Mouse (Mus musculus): ENCODE results near the gene Inpp5b. TPM values are rescaled to one million over a fixed set of nuclear protein-coding genes. Genes with fewer than 3 reads are reported as not detected.

The Inpp5b gene
- polyA plus RNA-seq, 1 experiment from 2014 or later, result 49.7 TPM

DNA sequence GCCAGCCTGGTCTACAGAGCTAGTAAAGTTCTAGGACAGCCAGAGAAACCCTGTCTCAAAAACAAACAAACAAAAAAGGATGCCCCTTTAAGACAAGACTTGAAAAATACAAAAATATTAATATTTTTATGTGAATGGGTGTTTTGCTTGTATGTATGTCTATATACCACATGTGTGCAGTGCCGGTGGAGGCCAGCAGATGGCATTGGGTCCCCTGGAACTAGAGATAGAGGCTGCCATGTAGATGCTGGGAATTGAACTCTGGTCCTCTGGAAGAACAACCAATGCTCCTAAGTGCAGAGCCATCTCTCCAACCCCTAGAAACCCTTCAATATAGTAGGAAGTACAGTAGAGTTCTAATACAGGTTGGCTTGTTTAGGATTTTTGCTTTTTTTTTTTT is 99.3 kb downstream of the Inpp5b start:
- Histone ChIP-seq H3K4me1 (no peaks in the 10 kb centered on the region), H3K9me3 (replicated peaks) (no peaks in the 10 kb centered on the region), H3K27ac (no peak overlapping the region), H3K4me3 (no peak overlapping the region), H3K4me2 (no peak overlapping the region), H3K27me3 (replicated peaks) (no peaks in the 10 kb centered on the region), H3K36me3 (peaks cover 99% of the 10 kb centered on the region), H3K9ac (no peak overlapping the region)
- WGBS (ENCODE audit: insufficient replicate concordance), result 91% methylated on average over 1 of the region's 1 CpGs
- no peak for ATAC-seq

DNA sequence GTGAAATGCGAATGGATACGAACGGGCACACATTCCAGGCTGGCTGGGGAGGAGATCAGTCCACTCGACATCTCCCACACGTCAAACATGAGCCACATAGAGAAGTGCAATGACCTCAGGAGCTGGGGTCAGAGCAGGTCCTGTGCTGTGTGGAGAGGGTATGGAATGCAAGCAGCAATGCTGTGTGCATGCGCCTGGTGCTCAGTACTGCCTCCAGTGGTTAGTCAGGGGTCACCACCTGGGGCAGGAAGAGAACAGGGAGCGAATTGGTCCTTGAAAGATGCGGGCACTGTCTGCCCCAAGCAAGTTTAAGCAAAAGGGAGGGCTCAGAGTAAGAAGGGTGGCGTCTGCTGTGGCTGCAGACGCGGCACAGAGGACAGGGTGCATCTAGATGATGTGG is 101.8 kb downstream of the Inpp5b start:
- no peak overlapping the region for H3K4me2 ChIP-seq
- no peak; the same call in 1 of the 2 replicates for ATAC-seq
- H3K27me3 ChIP-seq (replicated peaks), result no peaks in the 10 kb centered on the region
- no peak overlapping the region for H3K9ac ChIP-seq
- H3K9me3 ChIP-seq (replicated peaks), result no peaks in the 10 kb centered on the region
- no peak overlapping the region for H3K4me3 ChIP-seq
- peaks cover 77% of the 10 kb centered on the region for H3K36me3 ChIP-seq
- H3K27ac ChIP-seq, result no peak overlapping the region
- 71% methylated on average over 11 of the region's 11 CpGs for WGBS (ENCODE audit: insufficient replicate concordance)
- peaks cover 6% of the 10 kb centered on the region for H3K4me1 ChIP-seq

DNA sequence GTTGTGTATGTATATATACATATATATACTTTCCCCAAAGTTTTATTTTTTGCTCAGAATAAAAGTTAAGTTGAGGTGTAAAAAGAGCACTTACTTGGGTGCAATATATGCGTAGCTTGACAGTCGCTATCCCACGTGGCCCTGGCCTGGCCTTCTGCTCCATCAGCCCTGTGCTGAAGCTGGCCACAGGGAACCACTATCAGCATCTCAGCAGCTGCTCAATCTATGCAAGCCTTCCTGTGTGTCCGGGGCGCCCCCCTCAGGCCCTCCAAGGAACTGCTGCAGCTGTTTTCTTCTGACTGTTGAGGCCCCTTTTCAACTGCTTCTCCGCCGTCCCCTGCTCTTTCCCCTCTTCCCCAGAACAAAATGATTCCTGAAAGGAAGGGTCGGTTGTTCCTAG is 105.9 kb downstream of the Inpp5b start:
- no peak overlapping the region for H3K9ac ChIP-seq
- ATAC-seq, result peak; percentile 45
- H3K27me3 ChIP-seq (replicated peaks), result no peaks in the 10 kb centered on the region
- no peak overlapping the region for H3K27ac ChIP-seq
- WGBS (ENCODE audit: insufficient replicate concordance), result 5% methylated on average over 8 of the region's 8 CpGs
- no peaks in the 10 kb centered on the region for H3K9me3 ChIP-seq (replicated peaks)
- H3K4me1 ChIP-seq, result peaks cover 28% of the 10 kb centered on the region
- H3K4me2 ChIP-seq, result no peak overlapping the region
- H3K4me3 ChIP-seq, result no peak overlapping the region
- H3K36me3 ChIP-seq, result peaks cover 44% of the 10 kb centered on the region

DNA sequence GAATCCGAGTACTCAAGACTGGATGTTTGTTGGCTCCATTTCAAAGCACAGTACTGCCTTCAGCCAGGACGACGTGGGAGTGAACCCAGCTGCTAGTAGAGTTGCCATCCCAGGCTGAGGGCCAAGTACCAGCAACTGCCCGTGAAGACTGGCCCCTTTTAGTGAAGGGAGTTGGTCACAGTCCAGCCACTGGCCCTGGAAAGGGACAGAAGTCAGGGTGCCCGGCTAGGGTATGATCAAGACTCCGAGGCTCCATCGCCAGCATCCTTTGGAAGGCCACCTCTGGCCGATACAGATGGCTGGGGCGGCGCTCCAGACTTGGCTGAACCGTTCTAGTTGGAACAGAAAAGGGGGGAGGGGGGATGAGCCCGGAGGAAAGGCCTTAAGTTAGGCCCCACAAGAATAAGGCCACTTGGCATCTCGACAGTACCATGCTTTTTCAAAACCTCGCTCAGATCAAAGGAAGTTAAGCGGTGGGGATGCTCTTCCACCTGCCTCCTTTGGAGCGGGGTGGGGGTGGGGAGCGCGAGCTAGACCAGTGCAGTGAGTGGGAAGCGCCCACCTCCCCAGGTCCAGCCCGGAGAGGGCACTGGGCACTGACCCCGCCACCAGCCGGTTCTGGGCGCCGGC is 108.1 kb downstream of the Inpp5b start:
- peak overlapping the region; percentile 87 for H3K27ac ChIP-seq
- H3K9ac ChIP-seq, result peak overlapping the region; percentile 95
- H3K27me3 ChIP-seq (replicated peaks), result no peaks in the 10 kb centered on the region
- peak overlapping the region; percentile 100 for H3K4me3 ChIP-seq
- H3K9me3 ChIP-seq (replicated peaks), result no peaks in the 10 kb centered on the region
- peaks cover 34% of the 10 kb centered on the region for H3K4me1 ChIP-seq
- H3K4me2 ChIP-seq, result peak overlapping the region; percentile 97
- H3K36me3 ChIP-seq, result peaks cover 44% of the 10 kb centered on the region
- ATAC-seq, result no peak; the same call in 1 of the 2 replicates
- 9% methylated on average over 24 of the region's 24 CpGs for whole genome bisulfite sequencing (ENCODE audit: insufficient replicate concordance)

DNA sequence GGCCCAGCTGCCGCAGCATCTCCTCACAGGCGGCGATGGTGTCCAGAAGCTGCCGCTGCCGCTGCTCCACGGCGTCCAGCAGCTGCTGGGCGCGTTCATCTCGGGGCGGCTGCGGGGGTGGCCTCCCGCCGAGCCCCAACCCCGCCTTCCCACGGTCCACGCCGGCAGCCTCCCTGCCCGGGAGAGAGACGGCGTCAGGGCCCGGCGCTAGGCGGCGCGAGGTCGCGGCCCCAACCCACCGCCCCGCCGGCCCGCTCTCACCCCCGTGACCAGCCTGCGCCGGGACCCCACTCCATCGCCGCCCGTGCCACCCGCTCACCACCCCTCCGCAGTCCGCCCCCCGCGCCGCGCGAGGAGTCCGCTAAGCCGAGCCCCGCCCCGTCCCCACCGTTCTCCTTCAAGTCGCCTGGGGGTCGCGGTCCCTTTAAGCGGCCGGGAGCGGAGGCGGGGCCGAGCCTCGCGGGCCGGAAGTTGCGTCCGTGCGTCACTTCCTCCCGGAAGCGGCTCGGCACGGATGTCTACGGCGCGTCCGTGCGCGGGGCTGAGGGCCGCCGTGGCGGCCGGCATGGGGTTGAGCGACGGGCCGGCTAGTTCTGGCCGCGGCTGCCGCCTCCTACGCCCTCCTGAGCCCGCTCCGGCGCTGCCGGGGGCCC is 108.7 kb downstream of the Inpp5b start, which contains the start of gene Yrdc:
Yrdc (plus strand) TSS at position 419 of the 653 bp plus-strand sequence.
- peak within 1 kb of the TSS; percentile 95 for H3K9ac ChIP-seq
- peak; percentile 91 for ATAC-seq

More for the DNA sequence above, 108.7 kb downstream of the Inpp5b start, which contains the start of gene Yrdc:
- Histone ChIP-seq H3K4me3 (peak within 1 kb of the TSS; percentile 100), H3K27ac (peak within 1 kb of the TSS; percentile 87), H3K9me3 (replicated peaks) (no peaks in the 10 kb centered on the region), H3K36me3 (peaks cover 43% of the 10 kb centered on the region), H3K4me1 (peaks cover 34% of the 10 kb centered on the region), H3K4me2 (peak within 1 kb of the TSS; percentile 97), H3K27me3 (replicated peaks) (no peaks in the 10 kb centered on the region)
- under 1% methylated on average over 84 of the region's 90 CpGs for WGBS (ENCODE audit: insufficient replicate concordance)

MicroRNAs encoded within 50 kb of the gene (microRNA counts, 519-probe panel; counts per million panel counts)
- microRNA mmu-miR-697, result 582 counts per million, percentile 70 among the panel's probes with 10 or more counts
- 582 counts per million, percentile 70 among the panel's probes with 10 or more counts for microRNA mmu-miR-698

Small RNA genes lying within 50 kb of the gene (microRNA-seq; reads per million reads assigned to microRNA genes)
- gene Gm24721 (not detected), gene Mir697 (not detected), gene Mir698 (not detected)

Other genes starting within 250 kb of the Inpp5b start
- gene 3100002H09Rik, start 131.0 kb upstream of the Inpp5b start, polyA plus RNA-seq (2016; fragmentation: Nextera tagmentation; extraction: Ambion mirVana), result not detected in 2 replicates
- 0.02 and 0.22 TPM in 2 replicates for gene Pou3f1, start 85.0 kb upstream of the Inpp5b start, polyA plus RNA-seq (2016; fragmentation: Nextera tagmentation; extraction: Ambion mirVana)
- gene Utp11, start 48.2 kb upstream of the Inpp5b start, polyA plus RNA-seq (2016; fragmentation: Nextera tagmentation; extraction: Ambion mirVana), result 51.4 and 51.5 TPM in 2 replicates
- gene Fhl3, start 41.1 kb upstream of the Inpp5b start, polyA plus RNA-seq (2016; fragmentation: Nextera tagmentation; extraction: Ambion mirVana), result 3.5 and 3.7 TPM in 2 replicates
- gene Sf3a3, start 27.1 kb upstream of the Inpp5b start, polyA plus RNA-seq (2016; fragmentation: Nextera tagmentation; extraction: Ambion mirVana), result 116 and 121 TPM in 2 replicates
- 16.3 and 16.6 TPM in 2 replicates for gene Mtf1, start 60.3 kb downstream of the Inpp5b start, polyA plus RNA-seq (2016; fragmentation: Nextera tagmentation; extraction: Ambion mirVana)
- 39.6 and 43.1 TPM in 2 replicates for gene Yrdc, start 108.8 kb downstream of the Inpp5b start, polyA plus RNA-seq (2016; fragmentation: Nextera tagmentation; extraction: Ambion mirVana)
- gene 1110065P20Rik, start 109.3 kb downstream of the Inpp5b start, polyA plus RNA-seq (2016; fragmentation: Nextera tagmentation; extraction: Ambion mirVana), result 22.9 and 25.0 TPM in 2 replicates
- gene Maneal, start 120.3 kb downstream of the Inpp5b start, polyA plus RNA-seq (2016; fragmentation: Nextera tagmentation; extraction: Ambion mirVana), result 0.06 and 0.08 TPM in 2 replicates
- gene Epha10, start 139.0 kb downstream of the Inpp5b start, polyA plus RNA-seq (2016; fragmentation: Nextera tagmentation; extraction: Ambion mirVana), result 0.04 TPM in 1 of 2 replicates, not detected in the other
- 7.5 and 8.3 TPM in 2 replicates for gene 9930104L06Rik, start 195.2 kb downstream of the Inpp5b start, polyA plus RNA-seq (2016; fragmentation: Nextera tagmentation; extraction: Ambion mirVana)
- gene Cdca8, start 197.5 kb downstream of the Inpp5b start, polyA plus RNA-seq (2016; fragmentation: Nextera tagmentation; extraction: Ambion mirVana), result 173 and 177 TPM in 2 replicates
- gene Rspo1, start 244.6 kb downstream of the Inpp5b start, polyA plus RNA-seq (2016; fragmentation: Nextera tagmentation; extraction: Ambion mirVana), result 1.2 and 1.4 TPM in 2 replicates

Measured in liver, embryonic 12.5 days (tissue).